Mouse (Mus musculus): ENCODE results near the gene Gm21083. TPM values are rescaled to one million over a fixed set of nuclear protein-coding genes. Genes with fewer than 3 reads are reported as not detected.
"Not testable (repeated sequence)": the region's sequence is repeated elsewhere in the genome, so short reads cannot be mapped to it uniquely, and the experiment has no call there.

Gene Gm21083
- total and polyA plus RNA-seq, 2 experiments from 2014 or later, result not detected

DNA sequence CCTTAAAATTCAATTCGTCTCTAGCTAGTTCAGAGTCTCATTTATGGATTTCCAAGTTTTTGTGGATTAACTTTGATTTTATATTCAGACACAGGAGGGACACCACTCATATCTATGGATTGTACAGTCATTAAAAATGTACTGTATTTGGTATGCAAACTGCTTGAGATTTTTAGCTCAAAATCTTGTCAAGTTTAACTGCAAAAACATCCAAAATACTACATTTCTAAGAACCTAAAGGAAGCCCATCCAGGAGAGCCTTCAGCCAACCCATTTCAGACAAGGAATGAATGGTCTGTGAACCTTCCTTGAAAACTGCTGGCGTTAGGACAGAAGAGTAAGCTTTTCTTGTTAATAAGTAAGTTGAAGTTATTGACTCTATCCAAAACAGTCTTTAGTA is 25.9 kb downstream of the Gm21083 start:
- H3K4me2 ChIP-seq (ENCODE audit: low read depth, low read length); H3K36me3 ChIP-seq (replicated peaks; ENCODE audit: control insufficient read depth, insufficient read depth, low read length); H3K27ac ChIP-seq (ENCODE audit: low read depth); H3K27me3 ChIP-seq (ENCODE audit: control insufficient read depth, insufficient read depth, low read length); H3K9ac ChIP-seq (replicated peaks; ENCODE audit: low read depth, low read length); H3K4me1 ChIP-seq (ENCODE audit: control insufficient read depth, insufficient read depth); DNase-seq (ENCODE audit: low spot score); H3K4me3 ChIP-seq (ENCODE audit: low read depth, low read length); H3K9me3 ChIP-seq (replicated peaks; ENCODE audit: control insufficient read depth, low read length); ATAC-seq (ENCODE audit: insufficient read depth, low read depth): not testable (repeated sequence)
- WGBS, result 40% methylated on average over 2 of the region's 2 CpGs

DNA sequence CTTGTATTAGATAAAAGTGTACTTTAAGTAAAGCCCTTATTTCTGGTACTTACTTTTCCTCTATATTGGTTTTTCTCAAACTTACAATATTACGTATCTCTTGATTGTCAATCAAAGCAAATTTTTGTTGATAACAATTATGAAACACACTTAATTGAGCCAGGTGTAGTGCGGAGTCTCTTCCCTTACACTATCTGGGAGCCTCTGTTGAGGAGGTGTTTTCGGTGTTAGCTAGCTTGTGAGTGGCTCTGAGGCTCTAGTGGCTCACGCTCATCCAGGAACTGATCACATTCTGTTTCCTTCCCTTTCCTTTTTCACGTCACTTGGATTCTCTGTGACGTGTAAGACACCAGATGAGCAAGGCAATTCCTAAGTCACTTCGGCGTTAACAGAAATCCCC is 26.5 kb downstream of the Gm21083 start:
- not testable (repeated sequence) for H3K27me3 ChIP-seq (ENCODE audit: control insufficient read depth, insufficient read depth, low read length); H3K9ac ChIP-seq (replicated peaks; ENCODE audit: low read depth, low read length); ATAC-seq (ENCODE audit: insufficient read depth, low read depth); H3K27ac ChIP-seq (ENCODE audit: low read depth); H3K36me3 ChIP-seq (replicated peaks; ENCODE audit: control insufficient read depth, insufficient read depth, low read length); DNase-seq (ENCODE audit: low spot score); H3K4me1 ChIP-seq (ENCODE audit: control insufficient read depth, insufficient read depth); H3K9me3 ChIP-seq (replicated peaks; ENCODE audit: control insufficient read depth, low read length); H3K4me3 ChIP-seq (ENCODE audit: low read depth, low read length); H3K4me2 ChIP-seq (ENCODE audit: low read depth, low read length)
- 59% methylated on average over 8 of the region's 8 CpGs for WGBS

GRCm38 (mm10) chr5:15606677-15607076 is 29.5 kb downstream of the Gm21083 start:
- DNase-seq (ENCODE audit: low spot score); H3K27me3 ChIP-seq (ENCODE audit: control insufficient read depth, insufficient read depth, low read length); H3K9ac ChIP-seq (replicated peaks; ENCODE audit: low read depth, low read length); H3K36me3 ChIP-seq (replicated peaks; ENCODE audit: control insufficient read depth, insufficient read depth, low read length); H3K4me2 ChIP-seq (ENCODE audit: low read depth, low read length); H3K4me1 ChIP-seq (ENCODE audit: control insufficient read depth, insufficient read depth); H3K9me3 ChIP-seq (replicated peaks; ENCODE audit: control insufficient read depth, low read length); H3K27ac ChIP-seq (ENCODE audit: low read depth); H3K4me3 ChIP-seq (ENCODE audit: low read depth, low read length): not testable (repeated sequence)
- 59% methylated on average over 5 of the region's 6 CpGs for WGBS
- peak; percentile 41; the same call in 1 of the 2 replicates for ATAC-seq (ENCODE audit: insufficient read depth, low read depth)

GRCm38 (mm10) chr5:15610695-15611094 is 33.6 kb downstream of the Gm21083 start:
- not testable (repeated sequence) for H3K9me3 ChIP-seq (replicated peaks; ENCODE audit: control insufficient read depth, low read length); H3K4me1 ChIP-seq (ENCODE audit: control insufficient read depth, insufficient read depth); ATAC-seq (ENCODE audit: insufficient read depth, low read depth); H3K36me3 ChIP-seq (replicated peaks; ENCODE audit: control insufficient read depth, insufficient read depth, low read length); H3K4me2 ChIP-seq (ENCODE audit: low read depth, low read length); H3K9ac ChIP-seq (replicated peaks; ENCODE audit: low read depth, low read length); H3K27me3 ChIP-seq (ENCODE audit: control insufficient read depth, insufficient read depth, low read length); DNase-seq (ENCODE audit: low spot score); H3K4me3 ChIP-seq (ENCODE audit: low read depth, low read length); H3K27ac ChIP-seq (ENCODE audit: low read depth)
- peak; percentile 27 for TF ChIP-seq CTCF (IDR thresholded peaks at IDR 0.05; ENCODE audit: low read depth)
- WGBS, result 1% methylated on average over 1 of the region's 1 CpGs

- ATAC-seq (ENCODE audit: insufficient read depth, low read depth); H3K9ac ChIP-seq (replicated peaks; ENCODE audit: low read depth, low read length); H3K36me3 ChIP-seq (replicated peaks; ENCODE audit: control insufficient read depth, insufficient read depth, low read length); H3K9me3 ChIP-seq (replicated peaks; ENCODE audit: control insufficient read depth, low read length); H3K27me3 ChIP-seq (ENCODE audit: control insufficient read depth, insufficient read depth, low read length); H3K4me2 ChIP-seq (ENCODE audit: low read depth, low read length); DNase-seq (ENCODE audit: low spot score); H3K27ac ChIP-seq (ENCODE audit: low read depth); H3K4me1 ChIP-seq (ENCODE audit: control insufficient read depth, insufficient read depth); H3K4me3 ChIP-seq (ENCODE audit: low read depth, low read length): not testable (repeated sequence)
- WGBS, result 63% methylated on average over 3 of the region's 3 CpGs
Observed at GRCm38 (mm10) chr5:15616195-15616594, 39.1 kb downstream of the Gm21083 start.

DNA sequence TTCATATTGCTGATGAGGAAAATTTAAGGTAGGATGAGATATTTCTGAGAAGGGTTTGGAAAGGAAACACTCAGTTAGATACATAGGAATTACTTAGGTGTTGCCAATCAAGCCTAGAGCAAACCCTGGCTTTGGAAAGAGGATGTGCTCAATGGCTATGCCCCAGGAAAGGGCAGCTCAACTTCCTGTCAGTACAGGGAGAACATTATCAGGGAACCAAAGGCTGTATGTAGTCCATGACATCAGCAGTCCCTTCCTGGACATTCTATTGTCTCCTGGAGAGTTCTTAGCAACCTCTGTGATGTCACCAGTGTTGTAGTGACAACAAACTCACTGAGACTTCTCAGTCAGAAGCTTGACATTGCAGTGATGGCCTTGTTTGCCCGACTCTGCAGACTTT is 41.6 kb downstream of the Gm21083 start, which contains the start of gene Speer4d:
TSS of gene Speer4d (plus strand) at position 301 of the 400 bp plus-strand sequence.
- not testable (repeated sequence) for H3K9me3 ChIP-seq (replicated peaks; ENCODE audit: control insufficient read depth, low read length); ATAC-seq (ENCODE audit: insufficient read depth, low read depth); DNase-seq (ENCODE audit: low spot score); H3K9ac ChIP-seq (replicated peaks; ENCODE audit: low read depth, low read length); H3K4me1 ChIP-seq (ENCODE audit: control insufficient read depth, insufficient read depth); H3K4me2 ChIP-seq (ENCODE audit: low read depth, low read length); H3K27ac ChIP-seq (ENCODE audit: low read depth); H3K27me3 ChIP-seq (ENCODE audit: control insufficient read depth, insufficient read depth, low read length); H3K36me3 ChIP-seq (replicated peaks; ENCODE audit: control insufficient read depth, insufficient read depth, low read length); H3K4me3 ChIP-seq (ENCODE audit: low read depth, low read length)
- WGBS, result 39% methylated on average over 1 of the region's 1 CpGs

GRCm38 (mm10) chr5:15628136-15628535 is 51.0 kb downstream of the Gm21083 start:
- DNase-seq (ENCODE audit: low spot score); H3K27me3 ChIP-seq (ENCODE audit: control insufficient read depth, insufficient read depth, low read length): not testable (repeated sequence)
- 22% methylated on average over 1 of the region's 1 CpGs for WGBS

More at GRCm38 (mm10) chr5:15628136-15628535, 51.0 kb downstream of the Gm21083 start:
- H3K36me3 ChIP-seq (replicated peaks; ENCODE audit: control insufficient read depth, insufficient read depth, low read length); H3K9me3 ChIP-seq (replicated peaks; ENCODE audit: control insufficient read depth, low read length); ATAC-seq (ENCODE audit: insufficient read depth, low read depth); H3K27ac ChIP-seq (ENCODE audit: low read depth); H3K4me1 ChIP-seq (ENCODE audit: control insufficient read depth, insufficient read depth); H3K4me2 ChIP-seq (ENCODE audit: low read depth, low read length); H3K4me3 ChIP-seq (ENCODE audit: low read depth, low read length); H3K9ac ChIP-seq (replicated peaks; ENCODE audit: low read depth, low read length): not testable (repeated sequence)

Data from heart, postnatal 0 days (tissue).